Mouse (Mus musculus) intestine, embryonic 14.5 days (tissue): Measurements from ENCODE around the gene Aagab. TPM values are rescaled to one million over a fixed set of nuclear protein-coding genes. Genes with fewer than 3 reads are reported as not detected.

Source experiments
- polyA plus RNA-seq: library from polyadenylated mRNA; unstranded; fragments of >200 nt; fragmentation: Nextera tagmentation; extraction: Ambion mirVana; gene quantifications from 2 replicates; pipeline ENCODE4 v1.2.1, GENCODE M21; 2014

The Aagab gene
- polyA plus RNA-seq, 1 experiment from 2014 or later: 26.0 TPM

Other genes starting within 250 kb of the Aagab start
- gene Map2k5, start 224.8 kb upstream of the Aagab start, polyA plus RNA-seq: 30.8 and 31.2 TPM in 2 replicates
- gene 2300009A05Rik, start 203.4 kb upstream of the Aagab start, polyA plus RNA-seq: 50.1 and 55.7 TPM in 2 replicates
- gene Iqch, start 167 bp upstream of the Aagab start, polyA plus RNA-seq: 0.09 TPM in 1 of 2 replicates, not detected in the other
- gene Smad3, start 155.3 kb downstream of the Aagab start, polyA plus RNA-seq: 12.7 and 14.3 TPM in 2 replicates